Mouse (Mus musculus) frontal cortex, postnatal 25 days (tissue): ENCODE measurements around the gene Fxr2.
A peak's percentile ranks its signal among the peaks of the same experiment; 100 is the strongest.

ENCODE experiments used
- DNase-seq, 2 experiments: peaks; one replicate each; pipeline ENCODE4 v3.0.0; 2022; ENCODE audit warnings: low spot score in 2 of 2

The Fxr2 gene

GRCm38 (mm10) chr11:69656617-69657461 is 24.0 kb downstream of the Fxr2 start:
- DNase-seq = no peak

- no peak for DNase-seq
Measured at GRCm38 (mm10) chr11:69657462-69657881, 24.7 kb downstream of the Fxr2 start.

- DNase-seq = no peak
Measured at GRCm38 (mm10) chr11:69661221-69661881, 28.6 kb downstream of the Fxr2 start.

GRCm38 (mm10) chr11:69662213-69662966 is 29.6 kb downstream of the Fxr2 start, which contains the start of gene Mpdu1:
Gene Mpdu1, minus strand, starts transcription at chr11:69662642.
- peak; percentile 81 to 88 for DNase-seq

GRCm38 (mm10) chr11:69662967-69663671 is 30.3 kb downstream of the Fxr2 start:
- DNase-seq = no peak

GRCm38 (mm10) chr11:69663795-69664194 is 31.0 kb downstream of the Fxr2 start:
- DNase-seq = no peak

GRCm38 (mm10) chr11:69664841-69665240 is 32.1 kb downstream of the Fxr2 start:
- DNase-seq = no peak

- no peak for DNase-seq
Measured at GRCm38 (mm10) chr11:69665457-69665960, 32.7 kb downstream of the Fxr2 start.

GRCm38 (mm10) chr11:69665961-69666664 is 33.3 kb downstream of the Fxr2 start, which contains the start of gene Cd68:
Gene Cd68, minus strand, starts transcription at chr11:69666153.
- peak in 1 of 2 experiments; percentile 43 for DNase-seq

GRCm38 (mm10) chr11:69666665-69667005 is 33.8 kb downstream of the Fxr2 start:
- no peak for DNase-seq

- DNase-seq = peak; percentile 74 to 79
Measured at GRCm38 (mm10) chr11:69670786-69671725, 38.3 kb downstream of the Fxr2 start.

GRCm38 (mm10) chr11:69671726-69672124 is 38.9 kb downstream of the Fxr2 start:
- no peak for DNase-seq

- peak; percentile 100 for DNase-seq
Measured at GRCm38 (mm10) chr11:69672211-69672706, 39.5 kb downstream of the Fxr2 start, which contains the start of gene Eif4a1. Gene Eif4a1, minus strand, starts transcription at chr11:69672423.

GRCm38 (mm10) chr11:69679144-69679543 is 46.4 kb downstream of the Fxr2 start:
- DNase-seq = no peak

- no peak for DNase-seq
Measured at GRCm38 (mm10) chr11:69680136-69680855, 47.5 kb downstream of the Fxr2 start.

- peak; percentile 87 to 95 for DNase-seq
Measured at GRCm38 (mm10) chr11:69681314-69682208, 48.8 kb downstream of the Fxr2 start, which contains the start of gene Senp3. Gene Senp3, minus strand, starts transcription at chr11:69682084.

- no peak for DNase-seq
Measured at GRCm38 (mm10) chr11:69682209-69682839, 49.5 kb downstream of the Fxr2 start.
